Mouse (Mus musculus) embryonic facial prominence, embryonic 10.5 days (tissue): Measurements from ENCODE around the gene Pigk. TPM values are rescaled to one million over a fixed set of nuclear protein-coding genes. Genes with fewer than 3 reads are reported as not detected.
A peak's percentile ranks its signal among the peaks of the same experiment; 100 is the strongest.

ENCODE experiments used
- DNase-seq: peaks from one replicate; pipeline ENCODE4 v3.0.0-alpha.2; 2017; ENCODE audit warnings: low spot score
- H3K27ac ChIP-seq: fragments of 300-500 bp; sonication (generic); replicated peaks from 2 replicates; pipeline ENCODE4 v1.5.1; 2016; ENCODE audit warnings: mild to moderate bottlenecking
- H3K27me3 ChIP-seq: fragments of 300-500 bp; sonication (generic); replicated peaks from 2 replicates; pipeline ENCODE4 v1.6.1; 2016; ENCODE audit warnings: low read depth, mild to moderate bottlenecking; ENCODE audit not compliant: poor library complexity, severe bottlenecking
- H3K36me3 ChIP-seq: fragments of 300-500 bp; sonication (generic); replicated peaks from 2 replicates; pipeline ENCODE4 v1.6.1; 2016; ENCODE audit warnings: mild to moderate bottlenecking, moderate library complexity
- H3K4me1 ChIP-seq: fragments of 300-500 bp; sonication (generic); 2 replicates; pipeline ENCODE4 v1.6.1; 2016
- H3K4me3 ChIP-seq: fragments of 300-500 bp; sonication (generic); 2 replicates; pipeline ENCODE4 v1.5.1; 2016; ENCODE audit warnings: mild to moderate bottlenecking, moderate library complexity
- H3K9me3 ChIP-seq: fragments of 300-500 bp; sonication (generic); 2 replicates; pipeline ENCODE4 v1.6.1; 2016; ENCODE audit warnings: mild to moderate bottlenecking
- WGBS: fragments of 180-500 bp; shearing (Covaris S2); methylation state at CpG from one replicate; pipeline ENCODE4 v1.1.7; 2016; 5-methylcytosine and 5-hydroxymethylcytosine counted together
- polyA plus RNA-seq: library from polyadenylated mRNA; unstranded; fragments of >200 nt; fragmentation: Nextera tagmentation; extraction: Ambion mirVana; gene quantifications from 2 replicates; pipeline ENCODE4 v1.2.1, GENCODE M21; 2016

Gene Pigk
- polyA plus RNA-seq, 1 experiment from 2014 or later: 34.1 TPM

DNA sequence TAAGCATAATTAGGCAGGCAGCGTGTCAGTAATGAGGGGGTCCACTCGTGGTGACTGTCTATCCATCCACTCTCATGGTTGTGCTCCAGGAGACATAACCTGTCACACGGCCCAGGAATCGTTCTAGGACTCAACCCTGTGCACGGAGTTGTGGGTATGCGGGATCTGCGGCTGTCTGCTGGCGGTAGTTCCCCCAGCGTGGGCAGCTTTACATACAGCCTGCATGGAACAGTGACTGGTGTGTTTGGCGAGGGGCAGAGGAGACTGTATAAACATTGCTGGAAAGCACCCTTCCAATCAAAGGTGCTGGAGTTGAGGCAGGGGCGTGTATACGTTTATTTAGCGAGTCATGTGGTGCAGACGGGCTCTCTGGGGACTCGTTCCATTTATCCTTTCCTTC is 209.6 kb downstream of the Pigk start:
- Histone ChIP-seq H3K27ac (no peak overlapping the region), H3K4me1 (peaks cover 17% of the 10 kb centered on the region), H3K4me3 (no peak overlapping the region), H3K36me3 (no peaks in the 10 kb centered on the region), H3K9me3 (no peaks in the 10 kb centered on the region), H3K27me3 (no peaks in the 10 kb centered on the region)
- no peak for DNase-seq
- 70% methylated on average over 15 of the region's 15 CpGs for WGBS

- 91% methylated on average over 8 of the region's 8 CpGs for WGBS
- Histone ChIP-seq H3K36me3 (no peaks in the 10 kb centered on the region), H3K27ac (no peak overlapping the region), H3K27me3 (no peaks in the 10 kb centered on the region), H3K9me3 (no peaks in the 10 kb centered on the region), H3K4me1 (peaks cover 33% of the 10 kb centered on the region), H3K4me3 (no peak overlapping the region)
- no peak for DNase-seq
Observed at GRCm38 (mm10) chr3:152925364-152925763, 211.5 kb downstream of the Pigk start.

DNA sequence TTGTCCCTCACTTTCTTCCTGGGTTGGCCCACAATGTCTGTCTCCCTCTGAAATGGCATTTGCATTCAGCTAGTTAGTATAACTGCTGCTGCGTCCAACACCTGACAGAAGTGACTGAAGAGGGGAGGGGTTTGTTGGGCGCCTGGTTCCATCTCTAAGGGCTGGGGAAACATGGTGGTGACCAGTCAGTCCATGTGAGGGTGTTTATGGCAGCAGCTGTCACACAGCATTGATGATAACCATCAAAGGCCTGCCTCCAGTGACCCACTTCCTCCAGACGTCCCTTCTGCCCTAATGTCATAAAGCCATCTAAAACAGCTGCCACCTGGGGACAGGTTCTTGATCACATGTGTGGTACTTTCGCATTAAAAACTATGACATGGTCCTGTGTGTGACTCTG is 212.3 kb downstream of the Pigk start:
- DNase-seq: no peak
- H3K4me3 ChIP-seq: no peak overlapping the region
- 70% methylated on average over 4 of the region's 4 CpGs for WGBS
- H3K4me1 ChIP-seq: peaks cover 33% of the 10 kb centered on the region
- no peak overlapping the region for H3K27ac ChIP-seq
- H3K36me3 ChIP-seq: no peaks in the 10 kb centered on the region
- no peaks in the 10 kb centered on the region for H3K9me3 ChIP-seq
- no peaks in the 10 kb centered on the region for H3K27me3 ChIP-seq

DNA sequence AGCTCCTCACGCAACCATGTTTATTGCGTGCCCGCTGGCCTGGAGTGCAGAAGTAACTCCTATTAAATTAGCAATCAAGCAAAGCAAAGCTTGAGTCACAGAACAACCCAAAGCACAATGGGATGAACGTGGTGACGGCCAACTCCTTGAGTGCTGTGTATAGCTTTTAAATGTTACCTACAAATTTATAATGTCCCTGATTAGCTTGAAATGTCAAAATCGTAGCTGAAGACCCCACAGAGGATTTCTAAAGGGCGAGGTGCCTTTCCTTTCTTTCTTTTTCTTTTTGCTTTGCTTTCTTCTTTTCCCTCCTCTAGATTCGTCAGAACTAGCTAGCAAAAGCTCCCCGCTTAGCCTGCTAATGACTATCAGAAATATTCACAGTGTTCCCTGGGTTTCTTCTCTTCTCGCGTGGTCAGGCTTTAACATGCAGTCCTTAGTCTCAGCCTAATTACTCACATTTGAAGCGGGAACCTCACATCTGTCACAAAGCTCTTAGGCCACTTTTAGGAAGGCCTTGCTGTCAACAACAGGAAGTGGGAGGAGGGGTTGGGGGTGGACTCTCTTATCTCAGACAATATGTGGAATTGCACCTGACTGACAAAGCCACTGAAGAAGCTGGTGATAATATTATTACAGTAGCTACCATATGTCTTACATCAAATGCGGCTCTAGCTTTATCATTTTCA is 214.5 kb downstream of the Pigk start:
- H3K4me3 ChIP-seq: no peak overlapping the region
- peaks cover 33% of the 10 kb centered on the region for H3K4me1 ChIP-seq
- H3K27ac ChIP-seq: no peak overlapping the region
- H3K27me3 ChIP-seq: no peaks in the 10 kb centered on the region
- no peaks in the 10 kb centered on the region for H3K9me3 ChIP-seq
- H3K36me3 ChIP-seq: no peaks in the 10 kb centered on the region
- DNase-seq: peak; percentile 32
- WGBS: 64% methylated on average over 13 of the region's 13 CpGs

DNA sequence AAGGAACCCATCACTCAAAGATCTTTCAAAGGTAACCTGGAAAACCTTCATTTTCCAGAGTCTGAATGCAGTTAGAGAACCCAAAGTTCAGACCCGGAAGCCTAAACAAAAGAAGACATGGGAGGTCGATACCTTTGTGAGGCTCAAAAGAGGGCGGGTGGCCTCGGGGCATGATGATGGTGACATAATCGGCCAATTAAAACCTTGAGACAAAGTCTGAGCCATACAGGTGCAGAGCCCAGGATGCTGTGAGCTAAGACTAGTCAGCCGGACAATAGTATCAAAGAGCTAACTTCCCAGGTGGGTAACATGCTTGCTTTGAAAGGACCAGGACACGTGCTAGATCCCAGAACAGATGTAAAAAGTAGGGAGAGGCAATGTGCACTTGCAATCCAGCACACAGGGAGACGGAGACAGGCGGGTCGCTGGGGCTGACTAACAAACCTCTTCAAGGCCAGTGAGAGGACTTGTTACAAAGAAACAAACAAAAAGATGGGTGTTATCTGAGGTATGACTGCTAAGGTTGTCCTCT is 215.4 kb downstream of the Pigk start:
- Histone ChIP-seq H3K27ac (no peak overlapping the region; the same call in 1 of the 2 replicates), H3K27me3 (no peaks in the 10 kb centered on the region), H3K36me3 (no peaks in the 10 kb centered on the region), H3K4me3 (no peak overlapping the region), H3K9me3 (no peaks in the 10 kb centered on the region), H3K4me1 (peaks cover 29% of the 10 kb centered on the region)
- WGBS: 59% methylated on average over 10 of the region's 10 CpGs
- peak; percentile 18 for DNase-seq

- Histone ChIP-seq H3K27ac (no peak overlapping the region; the same call in 1 of the 2 replicates), H3K9me3 (no peaks in the 10 kb centered on the region), H3K4me3 (no peak overlapping the region), H3K36me3 (no peaks in the 10 kb centered on the region), H3K4me1 (peaks cover 31% of the 10 kb centered on the region), H3K27me3 (no peaks in the 10 kb centered on the region)
- no peak for DNase-seq
- 74% methylated on average over 7 of the region's 7 CpGs for WGBS
Observed at GRCm38 (mm10) chr3:152929788-152930281, 215.9 kb downstream of the Pigk start.

DNA sequence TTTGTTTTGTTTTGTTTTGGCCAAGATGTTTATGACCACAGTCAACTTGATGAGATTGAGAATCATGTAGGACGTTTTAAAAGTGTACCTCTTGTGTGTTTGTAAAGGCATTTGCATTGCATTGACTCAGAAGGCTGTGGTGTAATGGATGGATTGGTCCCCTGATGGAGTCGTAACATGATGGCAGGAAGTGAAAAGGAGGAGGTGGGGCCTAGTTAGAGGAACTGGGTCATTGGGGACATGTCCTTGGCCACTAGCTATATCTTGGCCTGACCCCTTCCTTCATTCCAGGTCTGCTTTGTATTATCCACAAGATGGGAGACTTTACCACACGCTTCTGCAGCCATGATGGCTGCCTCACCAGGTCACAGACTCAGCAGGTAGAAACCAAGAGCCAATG is 217.5 kb downstream of the Pigk start:
- Histone ChIP-seq H3K4me1 (peaks cover 27% of the 10 kb centered on the region), H3K27me3 (no peaks in the 10 kb centered on the region), H3K36me3 (no peaks in the 10 kb centered on the region), H3K27ac (no peak overlapping the region), H3K9me3 (no peaks in the 10 kb centered on the region), H3K4me3 (no peak overlapping the region)
- no peak for DNase-seq
- WGBS: 86% methylated on average over 3 of the region's 3 CpGs

GRCm38 (mm10) chr3:152932096-152932495 is 218.2 kb downstream of the Pigk start:
- 77% methylated on average over 4 of the region's 4 CpGs for WGBS

GRCm38 (mm10) chr3:152932544-152932943 is 218.6 kb downstream of the Pigk start:
- DNase-seq: no peak
- Histone ChIP-seq H3K4me3 (no peak overlapping the region), H3K27ac (no peak overlapping the region), H3K27me3 (no peaks in the 10 kb centered on the region), H3K9me3 (no peaks in the 10 kb centered on the region), H3K4me1 (peaks cover 27% of the 10 kb centered on the region), H3K36me3 (no peaks in the 10 kb centered on the region)
- 88% methylated on average over 2 of the region's 2 CpGs for WGBS

More at GRCm38 (mm10) chr3:152932096-152932495, 218.2 kb downstream of the Pigk start:
- no peak for DNase-seq
- no peaks in the 10 kb centered on the region for H3K9me3 ChIP-seq
- peaks cover 27% of the 10 kb centered on the region for H3K4me1 ChIP-seq
- no peak overlapping the region for H3K27ac ChIP-seq
- no peaks in the 10 kb centered on the region for H3K36me3 ChIP-seq
- H3K27me3 ChIP-seq: no peaks in the 10 kb centered on the region
- no peak overlapping the region for H3K4me3 ChIP-seq

GRCm38 (mm10) chr3:152933737-152934136 is 219.8 kb downstream of the Pigk start:
- no peaks in the 10 kb centered on the region for H3K36me3 ChIP-seq
- 95% methylated on average over 3 of the region's 3 CpGs for WGBS
- H3K27me3 ChIP-seq: no peaks in the 10 kb centered on the region
- H3K4me1 ChIP-seq: peaks cover 17% of the 10 kb centered on the region
- H3K27ac ChIP-seq: no peak overlapping the region
- no peak overlapping the region for H3K4me3 ChIP-seq
- no peaks in the 10 kb centered on the region for H3K9me3 ChIP-seq
- DNase-seq: no peak

DNA sequence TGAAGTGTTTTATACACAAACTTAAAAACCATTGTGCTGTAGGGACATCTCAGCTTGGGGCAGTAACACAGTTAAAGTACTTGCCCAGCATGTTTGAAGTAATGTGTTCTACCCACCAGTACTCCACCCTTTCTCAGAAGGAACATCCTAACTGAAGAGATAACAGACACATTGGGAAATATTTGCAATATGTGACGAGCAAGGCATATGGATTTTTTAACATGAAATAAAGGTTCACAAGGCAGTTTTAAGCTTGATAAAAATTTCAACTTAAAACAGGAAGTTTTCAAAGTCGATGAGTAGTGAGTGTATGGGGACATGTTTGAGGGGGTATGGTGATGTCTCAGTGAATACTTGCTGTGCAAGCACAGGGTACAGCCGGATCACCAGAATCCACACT is 222.4 kb downstream of the Pigk start:
- 0 out of 2 replicates have a peak, but pooled peaks cover 3% of the 10 kb centered on the region for H3K4me1 ChIP-seq
- no peaks in the 10 kb centered on the region for H3K27me3 ChIP-seq
- WGBS: 92% methylated on average over 3 of the region's 3 CpGs
- no peak for DNase-seq
- H3K9me3 ChIP-seq: no peaks in the 10 kb centered on the region
- H3K36me3 ChIP-seq: no peaks in the 10 kb centered on the region
- no peak overlapping the region for H3K4me3 ChIP-seq
- H3K27ac ChIP-seq: no peak overlapping the region

- Histone ChIP-seq H3K4me3 (no peak overlapping the region), H3K9me3 (no peaks in the 10 kb centered on the region), H3K36me3 (no peaks in the 10 kb centered on the region), H3K4me1 (peaks cover 8% of the 10 kb centered on the region; the same call in 1 of the 2 replicates), H3K27ac (no peak overlapping the region), H3K27me3 (no peaks in the 10 kb centered on the region)
- 92% methylated on average over 5 of the region's 5 CpGs for WGBS
- no peak for DNase-seq
Observed at GRCm38 (mm10) chr3:152941671-152942070, 227.8 kb downstream of the Pigk start.

GRCm38 (mm10) chr3:152942985-152943384 is 229.1 kb downstream of the Pigk start:
- Histone ChIP-seq H3K9me3 (no peaks in the 10 kb centered on the region), H3K4me1 (peaks cover 8% of the 10 kb centered on the region; the same call in 1 of the 2 replicates), H3K27ac (no peak overlapping the region), H3K36me3 (no peaks in the 10 kb centered on the region), H3K27me3 (no peaks in the 10 kb centered on the region), H3K4me3 (no peak overlapping the region)
- DNase-seq: no peak
- 78% methylated on average over 11 of the region's 11 CpGs for WGBS
